Mouse (Mus musculus) liver, embryonic 16.5 days (tissue): Measurements from ENCODE around the gene Anapc5. TPM values are rescaled to one million over a fixed set of nuclear protein-coding genes. Genes with fewer than 3 reads are reported as not detected.

Experiments
- ATAC-seq: fragments of 200-750 bp; cut with Nextera tagmentation; 2 replicates; pipeline ENCODE4 v1.8.0; 2017; ENCODE audit warnings: low read depth, mild to moderate bottlenecking, moderate number of reproducible peaks, moderate library complexity
- H3K27ac ChIP-seq: fragments of 300-500 bp; sonication (generic); 2 replicates; pipeline ENCODE4 v1.5.1; 2014; ENCODE audit warnings: mild to moderate bottlenecking, low read length
- H3K27me3 ChIP-seq: fragments of 300-500 bp; sonication (generic); 2 replicates; pipeline ENCODE4 v1.6.1; 2014; ENCODE audit warnings: low read depth, low read length, mixed read lengths; ENCODE audit not compliant: control insufficient read depth, insufficient read depth
- H3K36me3 ChIP-seq: fragments of 300-500 bp; sonication (generic); 2 replicates; pipeline ENCODE4 v1.6.1; 2014; ENCODE audit warnings: mild to moderate bottlenecking; ENCODE audit not compliant: control insufficient read depth, insufficient read depth
- H3K4me1 ChIP-seq: fragments of 300-500 bp; sonication (generic); 2 replicates; pipeline ENCODE4 v1.6.1; 2014; ENCODE audit warnings: low read depth, low read length, mixed read lengths; ENCODE audit not compliant: control insufficient read depth
- H3K4me2 ChIP-seq: fragments of 300-500 bp; sonication (generic); 2 replicates; pipeline ENCODE4 v1.6.1; 2014; ENCODE audit warnings: low read depth, low read length, mixed read lengths
- H3K4me3 ChIP-seq: fragments of 300-500 bp; sonication (generic); 2 replicates; pipeline ENCODE4 v1.5.1; 2014; ENCODE audit warnings: low read depth, mild to moderate bottlenecking, low read length
- H3K9ac ChIP-seq: fragments of 300-500 bp; sonication (generic); 2 replicates; pipeline ENCODE4 v1.6.1; 2014; ENCODE audit warnings: low read depth, low read length
- H3K9me3 ChIP-seq: fragments of 300-500 bp; sonication (generic); replicated peaks from 2 replicates; pipeline ENCODE4 v1.6.1; 2016; ENCODE audit warnings: low read length; ENCODE audit not compliant: control insufficient read depth
- WGBS: fragments of 180-500 bp; shearing (Covaris S2); extraction: QIAGEN DNeasy Blood & Tissue Kit; methylation state at CpG from one replicate; pipeline ENCODE4 v1.1.7; 2014; ENCODE audit not compliant: insufficient replicate concordance; 5-methylcytosine and 5-hydroxymethylcytosine counted together
- polyA plus RNA-seq: library from polyadenylated mRNA; unstranded; fragments of >200 nt; fragmentation: Nextera tagmentation; extraction: Ambion mirVana; gene quantifications from 2 replicates; pipeline ENCODE4 v1.2.1, GENCODE M21; 2015

Anapc5 gene
- polyA plus RNA-seq, 1 experiment from 2014 or later = 199 TPM

GRCm38 (mm10) chr5:122786035-122786819, 34.9 kb downstream of the Anapc5 start:
- no peak overlapping the region for H3K27ac ChIP-seq
- H3K4me3 ChIP-seq = no peak overlapping the region
- H3K36me3 ChIP-seq = peaks cover 22% of the 10 kb centered on the region
- no peaks in the 10 kb centered on the region; the same call in 1 of the 2 replicates for H3K4me1 ChIP-seq
- no peak overlapping the region for H3K9ac ChIP-seq
- no peaks in the 10 kb centered on the region for H3K9me3 ChIP-seq
- no peaks in the 10 kb centered on the region for H3K27me3 ChIP-seq
- 58% methylated on average over 12 of the region's 12 CpGs for WGBS
- ATAC-seq = no peak
- H3K4me2 ChIP-seq = no peak overlapping the region

- Histone ChIP-seq H3K36me3 (peaks cover 14% of the 10 kb centered on the region), H3K4me2 (no peak overlapping the region), H3K9ac (no peak overlapping the region), H3K27ac (no peak overlapping the region), H3K4me3 (no peak overlapping the region), H3K4me1 (peaks cover 5% of the 10 kb centered on the region), H3K9me3 (no peaks in the 10 kb centered on the region), H3K27me3 (no peaks in the 10 kb centered on the region)
- 69% methylated on average over 14 of the region's 14 CpGs for WGBS
- no peak for ATAC-seq
Observed at GRCm38 (mm10) chr5:122783726-122784406, 37.3 kb downstream of the Anapc5 start.

- no peak for ATAC-seq
Observed at GRCm38 (mm10) chr5:122782066-122782465, 39.1 kb downstream of the Anapc5 start.

GRCm38 (mm10) chr5:122780791-122781432, 40.2 kb downstream of the Anapc5 start:
- no peaks in the 10 kb centered on the region for H3K9me3 ChIP-seq
- no peak overlapping the region for H3K4me3 ChIP-seq
- H3K4me1 ChIP-seq = peaks cover 19% of the 10 kb centered on the region
- H3K27me3 ChIP-seq = no peaks in the 10 kb centered on the region
- no peaks in the 10 kb centered on the region for H3K36me3 ChIP-seq
- no peak overlapping the region for H3K4me2 ChIP-seq
- 81% methylated on average over 19 of the region's 19 CpGs for WGBS
- ATAC-seq = no peak
- no peak overlapping the region for H3K9ac ChIP-seq
- no peak overlapping the region for H3K27ac ChIP-seq

More at GRCm38 (mm10) chr5:122782066-122782465, 39.1 kb downstream of the Anapc5 start:
- Histone ChIP-seq H3K4me3 (no peak overlapping the region), H3K36me3 (peaks cover 1% of the 10 kb centered on the region; the same call in 1 of the 2 replicates), H3K27me3 (no peaks in the 10 kb centered on the region), H3K9me3 (no peaks in the 10 kb centered on the region), H3K27ac (no peak overlapping the region), H3K4me2 (no peak overlapping the region), H3K4me1 (peaks cover 18% of the 10 kb centered on the region), H3K9ac (no peak overlapping the region)
- WGBS = 38% methylated on average over 1 of the region's 1 CpGs

- under 1% methylated on average over 45 of the region's 63 CpGs for WGBS
- Histone ChIP-seq H3K4me3 (peak within 1 kb of the TSS; percentile 85), H3K4me2 (peak within 1 kb of the TSS; percentile 92), H3K9ac (peak within 1 kb of the TSS; percentile 91), H3K36me3 (no peaks in the 10 kb centered on the region), H3K27ac (peak within 1 kb of the TSS; percentile 64), H3K27me3 (no peaks in the 10 kb centered on the region), H3K4me1 (peaks cover 34% of the 10 kb centered on the region), H3K9me3 (no peaks in the 10 kb centered on the region)
- peak; percentile 80 for ATAC-seq
Observed at GRCm38 (mm10) chr5:122779277-122779834, 41.8 kb downstream of the Anapc5 start, which contains the start of gene Camkk2. Camkk2 (minus strand) TSS chr5:122779409.

- peaks cover 35% of the 10 kb centered on the region for H3K4me1 ChIP-seq
- WGBS = under 1% methylated on average over 52 of the region's 55 CpGs
- H3K36me3 ChIP-seq = no peaks in the 10 kb centered on the region
- H3K9ac ChIP-seq = peak overlapping the region; percentile 91
- H3K9me3 ChIP-seq = no peaks in the 10 kb centered on the region
- H3K27ac ChIP-seq = peak overlapping the region; percentile 64
- H3K4me3 ChIP-seq = peak overlapping the region; percentile 85
- no peaks in the 10 kb centered on the region for H3K27me3 ChIP-seq
- peak; percentile 56 for ATAC-seq
- H3K4me2 ChIP-seq = peak overlapping the region; percentile 92
Observed at GRCm38 (mm10) chr5:122778231-122779226, 42.6 kb downstream of the Anapc5 start.

GRCm38 (mm10) chr5:122777322-122777721, 43.8 kb downstream of the Anapc5 start:
- Histone ChIP-seq H3K4me2 (no peak overlapping the region), H3K4me3 (no peak overlapping the region), H3K9me3 (no peaks in the 10 kb centered on the region), H3K27ac (no peak overlapping the region), H3K9ac (no peak overlapping the region), H3K36me3 (no peaks in the 10 kb centered on the region), H3K27me3 (no peaks in the 10 kb centered on the region), H3K4me1 (peaks cover 35% of the 10 kb centered on the region)
- ATAC-seq = no peak
- 49% methylated on average over 2 of the region's 2 CpGs for WGBS
